Mouse (Mus musculus): ENCODE results near the gene Defa21. TPM values are rescaled to one million over a fixed set of nuclear protein-coding genes. Genes with fewer than 3 reads are reported as not detected.
"Not testable (repeated sequence)": the region's sequence is repeated elsewhere in the genome, so short reads cannot be mapped to it uniquely, and the experiment has no call there.

The Defa21 gene
- polyA plus RNA-seq (2012; fragmentation: generic; extraction: Trizol), result not detected
- long read RNA-seq, experiment 1, result 0 reads
- long read RNA-seq, experiment 2, result 0 reads

DNA sequence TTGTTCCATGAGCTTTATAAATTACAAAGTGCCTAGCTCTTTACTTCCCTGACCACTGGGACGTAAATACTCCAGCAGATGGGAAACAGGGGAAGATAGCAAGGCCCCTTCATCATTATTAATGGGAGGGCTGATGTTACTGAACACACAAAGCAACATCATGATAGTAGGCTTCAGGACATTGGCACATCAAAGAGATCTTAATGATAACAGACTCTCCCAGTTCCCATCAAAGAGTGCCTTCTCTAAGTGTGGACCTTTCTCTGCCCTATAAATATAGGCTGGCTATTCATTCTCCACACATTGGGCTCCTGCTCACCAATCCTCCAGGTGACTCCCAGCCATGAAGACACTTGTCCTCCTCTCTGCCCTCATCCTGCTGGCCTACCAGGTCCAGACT, at the start of gene Defa21:
Defa21 (plus strand) TSS at position 301 of the 400 bp plus-strand sequence.
- H3K27me3 ChIP-seq (ENCODE audit: control insufficient read depth, insufficient read depth, insufficient read length); H3K79me3 ChIP-seq (ENCODE audit: low read depth); H3K79me2 ChIP-seq (ENCODE audit: control insufficient read depth, insufficient read depth); H3ac ChIP-seq (ENCODE audit: control insufficient read depth, insufficient read length, low read depth); H3K4me3 ChIP-seq (ENCODE audit: insufficient read depth, poor library complexity, severe bottlenecking); H3K36me3 ChIP-seq (ENCODE audit: control insufficient read depth, insufficient read depth): not testable (repeated sequence)

DNA sequence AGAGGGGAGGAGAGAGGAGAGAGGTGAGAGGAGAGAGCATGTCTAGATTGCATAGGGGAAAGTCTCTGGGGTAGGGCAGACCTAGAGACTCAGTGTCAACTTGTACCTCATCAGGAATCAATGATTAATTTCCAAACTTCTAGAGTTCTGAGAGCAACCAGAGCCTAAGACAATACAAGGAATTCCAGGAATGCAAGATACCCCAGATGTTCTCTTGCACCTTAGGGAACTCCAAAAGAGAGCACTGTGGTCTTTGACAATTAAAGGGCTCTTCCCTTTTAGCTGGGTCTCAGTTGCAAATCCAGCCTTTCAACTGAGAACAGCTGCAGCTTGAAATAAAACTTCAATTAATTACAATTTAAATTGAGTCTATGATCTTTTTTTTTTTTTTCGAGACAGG, 45.5 kb upstream of the Defa21 start:
- Histone ChIP-seq H3K36me3 (ENCODE audit: control insufficient read depth, insufficient read depth) (no peaks in the 10 kb centered on the region), H3K79me2 (ENCODE audit: control insufficient read depth, insufficient read depth) (no peaks in the 10 kb centered on the region), H3ac (ENCODE audit: control insufficient read depth, insufficient read length, low read depth) (no peak overlapping the region), H3K79me3 (ENCODE audit: low read depth) (no peaks in the 10 kb centered on the region), H3K4me3 (ENCODE audit: insufficient read depth, poor library complexity, severe bottlenecking) (no peak overlapping the region), H3K27me3 (ENCODE audit: control insufficient read depth, insufficient read depth, insufficient read length) (no peaks in the 10 kb centered on the region)
- no peak for TF ChIP-seq USF1 (IDR thresholded peaks at IDR 0.05; ENCODE audit: low read depth)
- TF ChIP-seq FOSL1 (IDR thresholded peaks at IDR 0.05; ENCODE audit: insufficient read depth, low read length, poor library complexity, severe bottlenecking), result no peak
- no peak for TF ChIP-seq CEBPB (IDR thresholded peaks at IDR 0.05; ENCODE audit: low read depth)
- TF ChIP-seq CTCF (IDR thresholded peaks at IDR 0.05; ENCODE audit: control insufficient read depth, insufficient read depth, insufficient read length), result no peak
- TF ChIP-seq MYOD1 (IDR thresholded peaks at IDR 0.05; ENCODE audit: control insufficient read depth, insufficient read length, low read depth), result no peak
- TF ChIP-seq MAX (IDR thresholded peaks at IDR 0.05), result no peak
- TF ChIP-seq MYOG (IDR thresholded peaks at IDR 0.05; ENCODE audit: control insufficient read depth, extremely low read depth, insufficient read length), result no peak

- not testable (repeated sequence) for H3K4me3 ChIP-seq (ENCODE audit: insufficient read depth, poor library complexity, severe bottlenecking); H3ac ChIP-seq (ENCODE audit: control insufficient read depth, insufficient read length, low read depth); H3K79me2 ChIP-seq (ENCODE audit: control insufficient read depth, insufficient read depth); H3K79me3 ChIP-seq (ENCODE audit: low read depth); H3K36me3 ChIP-seq (ENCODE audit: control insufficient read depth, insufficient read depth); H3K27me3 ChIP-seq (ENCODE audit: control insufficient read depth, insufficient read depth, insufficient read length)
Measured at GRCm38 (mm10) chr8:20994042-20994441, 31.3 kb upstream of the Defa21 start.

- H3K4me3 ChIP-seq (ENCODE audit: insufficient read depth, poor library complexity, severe bottlenecking), result no peak overlapping the region
- H3K36me3 ChIP-seq (ENCODE audit: control insufficient read depth, insufficient read depth), result no peaks in the 10 kb centered on the region
- H3K79me3 ChIP-seq (ENCODE audit: low read depth), result no peaks in the 10 kb centered on the region
- H3K79me2 ChIP-seq (ENCODE audit: control insufficient read depth, insufficient read depth), result no peaks in the 10 kb centered on the region
- H3ac ChIP-seq (ENCODE audit: control insufficient read depth, insufficient read length, low read depth), result no peak overlapping the region
- no peaks in the 10 kb centered on the region for H3K27me3 ChIP-seq (ENCODE audit: control insufficient read depth, insufficient read depth, insufficient read length)
- TF ChIP-seq FOSL1 (IDR thresholded peaks at IDR 0.05; ENCODE audit: insufficient read depth, low read length, poor library complexity, severe bottlenecking) (no peak), CEBPB (IDR thresholded peaks at IDR 0.05; ENCODE audit: low read depth) (no peak), MYOG (IDR thresholded peaks at IDR 0.05; ENCODE audit: control insufficient read depth, extremely low read depth, insufficient read length) (no peak), CTCF (IDR thresholded peaks at IDR 0.05; ENCODE audit: control insufficient read depth, insufficient read depth, insufficient read length) (no peak), MYOD1 (IDR thresholded peaks at IDR 0.05; ENCODE audit: control insufficient read depth, insufficient read length, low read depth) (no peak), MAX (IDR thresholded peaks at IDR 0.05) (no peak), USF1 (IDR thresholded peaks at IDR 0.05; ENCODE audit: low read depth) (no peak)
Measured at GRCm38 (mm10) chr8:20996776-20997175, 28.6 kb upstream of the Defa21 start.

- Histone ChIP-seq H3K4me3 (ENCODE audit: insufficient read depth, poor library complexity, severe bottlenecking) (no peak overlapping the region), H3ac (ENCODE audit: control insufficient read depth, insufficient read length, low read depth) (no peak overlapping the region), H3K79me2 (ENCODE audit: control insufficient read depth, insufficient read depth) (no peaks in the 10 kb centered on the region), H3K36me3 (ENCODE audit: control insufficient read depth, insufficient read depth) (no peaks in the 10 kb centered on the region), H3K27me3 (ENCODE audit: control insufficient read depth, insufficient read depth, insufficient read length) (no peaks in the 10 kb centered on the region), H3K79me3 (ENCODE audit: low read depth) (no peaks in the 10 kb centered on the region)
- TF ChIP-seq MYOD1 (IDR thresholded peaks at IDR 0.05; ENCODE audit: control insufficient read depth, insufficient read length, low read depth), result no peak
- TF ChIP-seq MYOG (IDR thresholded peaks at IDR 0.05; ENCODE audit: control insufficient read depth, extremely low read depth, insufficient read length), result no peak
- no peak for TF ChIP-seq FOSL1 (IDR thresholded peaks at IDR 0.05; ENCODE audit: insufficient read depth, low read length, poor library complexity, severe bottlenecking)
- no peak for TF ChIP-seq CTCF (IDR thresholded peaks at IDR 0.05; ENCODE audit: control insufficient read depth, insufficient read depth, insufficient read length)
- TF ChIP-seq MAX (IDR thresholded peaks at IDR 0.05), result no peak
- no peak for TF ChIP-seq CEBPB (IDR thresholded peaks at IDR 0.05; ENCODE audit: low read depth)
- no peak for TF ChIP-seq USF1 (IDR thresholded peaks at IDR 0.05; ENCODE audit: low read depth)
Measured at GRCm38 (mm10) chr8:20997291-20997690, 28.1 kb upstream of the Defa21 start.

- Histone ChIP-seq H3K27me3 (ENCODE audit: control insufficient read depth, insufficient read depth, insufficient read length) (no peaks in the 10 kb centered on the region), H3ac (ENCODE audit: control insufficient read depth, insufficient read length, low read depth) (no peak overlapping the region), H3K79me3 (ENCODE audit: low read depth) (no peaks in the 10 kb centered on the region), H3K36me3 (ENCODE audit: control insufficient read depth, insufficient read depth) (no peaks in the 10 kb centered on the region), H3K79me2 (ENCODE audit: control insufficient read depth, insufficient read depth) (no peaks in the 10 kb centered on the region), H3K4me3 (ENCODE audit: insufficient read depth, poor library complexity, severe bottlenecking) (no peak overlapping the region)
- TF ChIP-seq MAX (IDR thresholded peaks at IDR 0.05) (no peak), CTCF (IDR thresholded peaks at IDR 0.05; ENCODE audit: control insufficient read depth, insufficient read depth, insufficient read length) (no peak), USF1 (IDR thresholded peaks at IDR 0.05; ENCODE audit: low read depth) (no peak), MYOG (IDR thresholded peaks at IDR 0.05; ENCODE audit: control insufficient read depth, extremely low read depth, insufficient read length) (no peak), CEBPB (IDR thresholded peaks at IDR 0.05; ENCODE audit: low read depth) (no peak), MYOD1 (IDR thresholded peaks at IDR 0.05; ENCODE audit: control insufficient read depth, insufficient read length, low read depth) (no peak), FOSL1 (IDR thresholded peaks at IDR 0.05; ENCODE audit: insufficient read depth, low read length, poor library complexity, severe bottlenecking) (no peak)
Measured at GRCm38 (mm10) chr8:21001171-21001570, 24.2 kb upstream of the Defa21 start.

All from C2C12 (cell line).